Mouse (Mus musculus): ENCODE results near the gene Olfr1377. TPM values are rescaled to one million over a fixed set of nuclear protein-coding genes. Genes with fewer than 3 reads are reported as not detected.
A peak's percentile ranks its signal among the peaks of the same experiment; 100 is the strongest.

The Olfr1377 gene
- total and polyA plus RNA-seq, 3 experiments, result not detected

DNA sequence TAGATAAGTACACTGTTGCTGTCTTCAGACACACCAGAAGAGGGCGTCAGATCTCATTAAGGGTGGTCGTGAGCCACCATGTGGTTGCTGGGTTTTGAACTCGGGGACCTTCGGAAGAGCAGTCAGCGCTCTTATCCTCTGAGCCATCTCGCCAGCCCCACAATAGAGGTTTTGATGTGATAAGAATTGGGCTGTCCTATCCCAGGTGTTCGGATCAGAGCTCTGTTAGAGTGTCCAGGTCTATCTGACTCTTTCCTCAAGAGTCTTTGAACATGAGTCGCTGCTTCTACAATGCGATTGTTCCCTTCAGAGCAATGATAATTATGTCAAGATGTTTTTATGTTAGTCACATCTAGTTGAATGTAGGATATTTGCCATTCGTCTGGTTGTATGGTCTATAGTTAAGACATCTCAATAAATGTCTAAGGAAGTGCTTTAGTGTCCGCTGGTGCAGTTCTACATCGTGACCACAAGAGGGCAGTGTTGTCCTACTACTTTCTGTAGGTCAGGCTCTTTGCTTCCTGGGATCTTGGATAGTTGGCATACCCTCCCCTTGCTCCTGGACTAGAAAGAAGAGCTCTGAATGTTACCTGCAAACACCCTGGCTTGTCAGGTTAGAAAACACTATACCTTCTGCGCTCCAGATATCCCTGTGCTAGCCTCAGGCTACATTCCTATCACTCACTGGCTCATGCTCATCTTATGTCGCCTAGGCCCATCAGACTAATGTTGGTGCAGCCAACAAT lies 42.0 kb upstream of the Olfr1377 start (continued):
- TF ChIP-seq KAT2A (IDR thresholded peaks at IDR 0.05; ENCODE audit: insufficient replicate concordance, low read length) (no peak), ETS1 (conservative IDR thresholded peaks at IDR 0.05; ENCODE audit: low read depth, low read length) (no peak), ELF1 (IDR thresholded peaks at IDR 0.05; ENCODE audit: low read depth, low read length) (peak; percentile 50; the same call in 1 of the 2 replicates), POLR2AphosphoS2 (IDR thresholded peaks at IDR 0.05; ENCODE audit: low read depth, low read length) (no peak), HCFC1 (IDR thresholded peaks at IDR 0.05; ENCODE audit: low read depth, low read length) (no peak), UBTF (IDR thresholded peaks at IDR 0.05; ENCODE audit: low read depth, low read length) (no peak), MAX (IDR thresholded peaks at IDR 0.05; ENCODE audit: low read length) (no peak), CTCF (conservative IDR thresholded peaks at IDR 0.05 in 1 of 2, IDR thresholded peaks at IDR 0.05 in 1 of 2; ENCODE audit: low read depth in 2 of 2, low read length in 2 of 2) (peak; percentile 96 to 100), JUND (conservative IDR thresholded peaks at IDR 0.05; ENCODE audit: low read depth, low read length) (no peak; the same call in 1 of the 2 replicates)

GRCm38 (mm10) chr11:50942386-50942785 lies 39.4 kb upstream of the Olfr1377 start:
- no peak overlapping the region for H3K9ac ChIP-seq (ENCODE audit: insufficient read depth, low read depth)
- no peaks in the 10 kb centered on the region for H3K36me3 ChIP-seq (replicated peaks in 1 of 2; ENCODE audit: control insufficient read depth in 1 of 2, insufficient read depth in 1 of 2, low read length in 1 of 2)
- H3K9me3 ChIP-seq (replicated peaks; ENCODE audit: low read length), result peaks cover 6% of the 10 kb centered on the region
- H3K4me2 ChIP-seq (ENCODE audit: insufficient read depth, low read depth, poor library complexity, severe bottlenecking), result no peak overlapping the region
- no peaks in the 10 kb centered on the region for H3K4me1 ChIP-seq (ENCODE audit: control insufficient read depth in 1 of 2, insufficient read depth in 2 of 2)
- no peak for TF ChIP-seq ELF1 (IDR thresholded peaks at IDR 0.05; ENCODE audit: low read depth, low read length)
- no peak for TF ChIP-seq CTCF (conservative IDR thresholded peaks at IDR 0.05 in 1 of 2, IDR thresholded peaks at IDR 0.05 in 1 of 2; ENCODE audit: low read depth in 2 of 2, low read length in 2 of 2)
- TF ChIP-seq JUND (conservative IDR thresholded peaks at IDR 0.05; ENCODE audit: low read depth, low read length), result no peak
- TF ChIP-seq SMC3 (IDR thresholded peaks at IDR 0.05; ENCODE audit: low read depth, low read length), result no peak
- TF ChIP-seq BHLHE40 (IDR thresholded peaks at IDR 0.05; ENCODE audit: low read depth, low read length), result no peak
- TF ChIP-seq IRF4 (IDR thresholded peaks at IDR 0.05; ENCODE audit: low read depth, low read length), result no peak
- TF ChIP-seq TBP (conservative IDR thresholded peaks at IDR 0.05; ENCODE audit: low read depth, low read length), result no peak
- no peaks in the 10 kb centered on the region; the same call in 1 of the 2 replicates for H3K79me2 ChIP-seq (replicated peaks; ENCODE audit: control insufficient read depth, extremely low read depth, insufficient read depth, poor library complexity, severe bottlenecking)
- dilution Hi-C loops (cut with MboI; ENCODE audit: extremely low pct_ligation_motif_present, extremely low pct_unique_long_range_greater_than_20kb, low sequenced_read_pairs) (no loop called here), in situ Hi-C loops (cut with MboI; ENCODE audit: low pct_ligation_motif_present, low pct_unique_long_range_greater_than_20kb, low sequenced_read_pairs) (loop anchor here (25.0 kb wide), 1 partner anchor 595 kb away; no protein-coding TSS in a partner anchor)
- H3K4me3 ChIP-seq (replicated peaks in 1 of 3; ENCODE audit: low read depth in 2 of 3, low read length in 2 of 3, poor library complexity in 1 of 3), result no peak overlapping the region
- DNase-seq (ENCODE audit: extremely low read depth), result no peak
- H3K27ac ChIP-seq (ENCODE audit: insufficient read depth, low read depth), result no peak overlapping the region
- H3K27me3 ChIP-seq (replicated peaks), result peaks cover 62% of the 10 kb centered on the region

GRCm38 (mm10) chr11:50943506-50943905 lies 38.3 kb upstream of the Olfr1377 start, which contains the start of gene 4933414I15Rik:
4933414I15Rik (minus strand) TSS chr11:50943765.
- Histone ChIP-seq H3K36me3 (replicated peaks in 1 of 2; ENCODE audit: control insufficient read depth in 1 of 2, insufficient read depth in 1 of 2, low read length in 1 of 2) (no peaks in the 10 kb centered on the region), H3K9me3 (replicated peaks; ENCODE audit: low read length) (peaks cover 6% of the 10 kb centered on the region), H3K4me1 (ENCODE audit: control insufficient read depth in 1 of 2, insufficient read depth in 2 of 2) (no peaks in the 10 kb centered on the region), H3K4me3 (replicated peaks in 1 of 3; ENCODE audit: low read depth in 2 of 3, low read length in 2 of 3, poor library complexity in 1 of 3) (no peak within 1 kb of the TSS), H3K27me3 (replicated peaks) (peaks cover 65% of the 10 kb centered on the region), H3K79me2 (replicated peaks; ENCODE audit: control insufficient read depth, extremely low read depth, insufficient read depth, poor library complexity, severe bottlenecking) (no peaks in the 10 kb centered on the region; the same call in 1 of the 2 replicates), H3K27ac (ENCODE audit: insufficient read depth, low read depth) (no peak within 1 kb of the TSS), H3K4me2 (ENCODE audit: insufficient read depth, low read depth, poor library complexity, severe bottlenecking) (no peak within 1 kb of the TSS), H3K9ac (ENCODE audit: insufficient read depth, low read depth) (no peak within 1 kb of the TSS)
- in situ Hi-C loops (cut with MboI; ENCODE audit: low pct_ligation_motif_present, low pct_unique_long_range_greater_than_20kb, low sequenced_read_pairs), result loop anchor here (25.0 kb wide), 1 partner anchor 594 kb away; no protein-coding TSS in a partner anchor
- DNase-seq (ENCODE audit: extremely low read depth), result no peak
- no peak for TF ChIP-seq CHD1 (IDR thresholded peaks at IDR 0.05; ENCODE audit: low read depth, low read length)
- TF ChIP-seq CHD2 (IDR thresholded peaks at IDR 0.05; ENCODE audit: low read length), result no peak
- TF ChIP-seq UBTF (IDR thresholded peaks at IDR 0.05; ENCODE audit: low read depth, low read length), result no peak
- no peak for TF ChIP-seq GABPA (IDR thresholded peaks at IDR 0.05; ENCODE audit: insufficient replicate concordance, low read depth, low read length)
- TF ChIP-seq TBP (conservative IDR thresholded peaks at IDR 0.05; ENCODE audit: low read depth, low read length), result no peak
- dilution Hi-C loops (cut with MboI; ENCODE audit: extremely low pct_ligation_motif_present, extremely low pct_unique_long_range_greater_than_20kb, low sequenced_read_pairs), result no loop called here

Measured in CH12.LX (cell line).